Mouse (Mus musculus): ENCODE data around the gene Gm32802. TPM values are rescaled to one million over a fixed set of nuclear protein-coding genes. Genes with fewer than 3 reads are reported as not detected.

Gm32802 gene
- not detected for polyA plus RNA-seq (2014; fragmentation: Illumina TruSeq; extraction: RNeasy Lipid Tissue Mini Kit (QIAGEN cat#74804); ENCODE audit: insufficient read depth, low read depth, low replicate concordance)

GRCm38 (mm10) chr10:118258388-118258787, at the start of gene Gm32802:
Gene Gm32802, plus strand, starts transcription at chr10:118258688.

DNA sequence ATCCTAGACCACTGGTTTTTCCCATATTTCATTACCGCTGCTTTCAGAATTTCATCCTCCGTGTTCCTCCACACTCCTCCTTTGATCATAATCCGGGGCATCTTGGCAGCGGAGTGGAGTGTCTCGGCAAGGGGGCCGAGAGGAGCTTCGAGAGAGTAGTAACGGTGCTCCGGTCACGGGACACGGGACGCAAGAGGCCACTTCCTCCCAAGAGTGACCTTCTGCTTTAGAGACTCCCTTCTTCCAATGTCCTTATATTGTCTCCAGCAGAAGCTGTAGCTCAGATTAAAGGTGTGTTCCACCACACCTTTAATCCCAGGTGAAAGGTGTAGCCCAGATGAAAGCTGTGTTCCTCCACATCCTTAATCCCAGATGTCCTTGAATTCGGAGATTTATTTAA, 17.8 kb upstream of the Gm32802 start, which contains the start of gene Gm32717:
Gm32717 (minus strand) TSS at position 101 of the 400 bp plus-strand sequence.

DNA sequence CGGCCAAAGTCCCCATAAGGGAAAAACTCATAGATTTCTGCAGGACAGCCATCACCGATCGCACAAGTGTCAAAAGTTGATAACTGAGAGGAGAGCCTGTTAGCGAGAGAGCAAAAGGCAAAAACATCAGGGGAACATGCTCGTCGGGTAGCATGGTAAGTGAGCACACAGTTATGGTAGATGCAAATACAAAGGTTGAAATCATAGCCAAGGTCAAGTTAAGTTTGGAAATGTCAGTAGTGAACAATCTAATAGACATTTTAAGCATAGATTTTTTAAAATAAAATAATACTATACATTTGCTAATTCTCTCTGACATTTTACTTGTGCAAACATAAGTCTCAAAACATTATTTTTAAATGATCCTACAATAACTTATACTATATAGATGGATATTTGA, 36.5 kb downstream of the Gm32802 start, which contains the start of gene Iltifb:
Iltifb (minus strand) TSS at position 101 of the 400 bp plus-strand sequence.

Other genes with a start within 250 kb of the Gm32802 start
- gene Mdm1, start 116.9 kb upstream of the Gm32802 start, polyA plus RNA-seq (2014; fragmentation: Illumina TruSeq; extraction: RNeasy Lipid Tissue Mini Kit (QIAGEN cat#74804); ENCODE audit: insufficient read depth, low read depth, low replicate concordance), result 8.1 TPM
- not detected for gene Il22, start 53.7 kb upstream of the Gm32802 start, polyA plus RNA-seq (2014; fragmentation: Illumina TruSeq; extraction: RNeasy Lipid Tissue Mini Kit (QIAGEN cat#74804); ENCODE audit: insufficient read depth, low read depth, low replicate concordance)
- gene Gm32717, start 17.9 kb upstream of the Gm32802 start, polyA plus RNA-seq (2014; fragmentation: Illumina TruSeq; extraction: RNeasy Lipid Tissue Mini Kit (QIAGEN cat#74804); ENCODE audit: insufficient read depth, low read depth, low replicate concordance), result not detected
- not detected for gene Iltifb, start 36.4 kb downstream of the Gm32802 start, polyA plus RNA-seq (2014; fragmentation: Illumina TruSeq; extraction: RNeasy Lipid Tissue Mini Kit (QIAGEN cat#74804); ENCODE audit: insufficient read depth, low read depth, low replicate concordance)
- gene Gm9040, start 68.3 kb downstream of the Gm32802 start, polyA plus RNA-seq (2014; fragmentation: Illumina TruSeq; extraction: RNeasy Lipid Tissue Mini Kit (QIAGEN cat#74804); ENCODE audit: insufficient read depth, low read depth, low replicate concordance), result not detected
- gene Gm9044, start 73.7 kb downstream of the Gm32802 start, polyA plus RNA-seq (2014; fragmentation: Illumina TruSeq; extraction: RNeasy Lipid Tissue Mini Kit (QIAGEN cat#74804); ENCODE audit: insufficient read depth, low read depth, low replicate concordance), result not detected
- gene Gm9045, start 79.1 kb downstream of the Gm32802 start, polyA plus RNA-seq (2014; fragmentation: Illumina TruSeq; extraction: RNeasy Lipid Tissue Mini Kit (QIAGEN cat#74804); ENCODE audit: insufficient read depth, low read depth, low replicate concordance), result not detected
- not detected for gene Gm9046, start 84.6 kb downstream of the Gm32802 start, polyA plus RNA-seq (2014; fragmentation: Illumina TruSeq; extraction: RNeasy Lipid Tissue Mini Kit (QIAGEN cat#74804); ENCODE audit: insufficient read depth, low read depth, low replicate concordance)
- not detected for gene Gm9048, start 90.0 kb downstream of the Gm32802 start, polyA plus RNA-seq (2014; fragmentation: Illumina TruSeq; extraction: RNeasy Lipid Tissue Mini Kit (QIAGEN cat#74804); ENCODE audit: insufficient read depth, low read depth, low replicate concordance)
- gene Gm9049, start 95.4 kb downstream of the Gm32802 start, polyA plus RNA-seq (2014; fragmentation: Illumina TruSeq; extraction: RNeasy Lipid Tissue Mini Kit (QIAGEN cat#74804); ENCODE audit: insufficient read depth, low read depth, low replicate concordance), result not detected
- 0.85 TPM for gene Ifng, start 182.4 kb downstream of the Gm32802 start, polyA plus RNA-seq (2014; fragmentation: Illumina TruSeq; extraction: RNeasy Lipid Tissue Mini Kit (QIAGEN cat#74804); ENCODE audit: insufficient read depth, low read depth, low replicate concordance)